Mouse (Mus musculus) bone marrow, adult 2 months (tissue): Measurements from ENCODE around the gene Zfp618. TPM values are rescaled to one million over a fixed set of nuclear protein-coding genes. Genes with fewer than 3 reads are reported as not detected.

Experiments used
- H3K27ac ChIP-seq: fragments of 200-500 bp; 2 replicates; pipeline ENCODE4 v1.5.1; 2012; ENCODE audit warnings: low read depth, mild to moderate bottlenecking, control low read depth, inconsistent platforms, low read length; ENCODE audit not compliant: control insufficient read depth, poor library complexity, insufficient read depth
- H3K4me1 ChIP-seq: fragments of 200-500 bp; 2 replicates; pipeline ENCODE4 v1.6.1; 2011; ENCODE audit warnings: low read length; ENCODE audit not compliant: control insufficient read depth, insufficient read depth
- H3K4me3 ChIP-seq: fragments of 200-500 bp; replicated peaks from 2 replicates; pipeline ENCODE3; 2011; ENCODE audit warnings: mild to moderate bottlenecking, low read depth, low read length, control low read depth; ENCODE audit not compliant: control insufficient read depth
- CTCF ChIP-seq: fragments of 200-500 bp; IDR thresholded peaks from 2 replicates; pipeline ENCODE4 v1.5.1; 2011; ENCODE audit warnings: low read length, control low read depth; ENCODE audit not compliant: control insufficient read depth, insufficient read depth
- POLR2A ChIP-seq: fragments of 200-500 bp; IDR thresholded peaks from 2 replicates; pipeline ENCODE4 v1.6.1; 2011; ENCODE audit warnings: low read depth, mild to moderate bottlenecking, control low read depth, low read length, borderline replicate concordance; ENCODE audit not compliant: control insufficient read depth
- WGBS: fragments of 180-500 bp; shearing (Covaris S2); methylation state at CpG from one replicate; pipeline ENCODE4 v1.1.7; 2018; 5-methylcytosine and 5-hydroxymethylcytosine counted together
- polyA plus RNA-seq: library from polyadenylated mRNA; stranded (reverse); fragments of >200 nt; gene quantifications from 2 replicates; pipeline ENCODE4 v1.2.4, GENCODE M21; 2011; ENCODE audit warnings: low replicate concordance; ENCODE audit not compliant: missing spikeins, insufficient read depth, insufficient read length

Zfp618 gene
- polyA plus RNA-seq, 1 experiment: 0.40 TPM

GRCm38 (mm10) chr4:63154699-63155098, 189.3 kb downstream of the Zfp618 start, which contains the start of gene Ambp:
Gene Ambp, minus strand, starts transcription at chr4:63154799.
- no peak for TF ChIP-seq POLR2A
- TF ChIP-seq CTCF: no peak
- H3K4me1 ChIP-seq: peaks cover 12% of the 10 kb centered on the region
- 24% methylated on average over 5 of the region's 5 CpGs for WGBS
- H3K27ac ChIP-seq: no peak within 1 kb of the TSS
- H3K4me3 ChIP-seq: no peak within 1 kb of the TSS

GRCm38 (mm10) chr4:63155596-63155995, 190.2 kb downstream of the Zfp618 start:
- Histone ChIP-seq H3K4me1 (peaks cover 12% of the 10 kb centered on the region), H3K27ac (no peak overlapping the region), H3K4me3 (no peak overlapping the region)
- TF ChIP-seq CTCF (no peak), POLR2A (no peak)
- 12% methylated on average over 2 of the region's 2 CpGs for WGBS

- Histone ChIP-seq H3K4me3 (no peak overlapping the region), H3K27ac (no peak overlapping the region), H3K4me1 (peaks cover 6% of the 10 kb centered on the region)
- 53% methylated on average over 8 of the region's 8 CpGs for WGBS
- TF ChIP-seq POLR2A (no peak), CTCF (no peak)
Measured at GRCm38 (mm10) chr4:63156726-63157634, 191.6 kb downstream of the Zfp618 start.

GRCm38 (mm10) chr4:63158192-63158591, 192.8 kb downstream of the Zfp618 start:
- peaks cover 4% of the 10 kb centered on the region for H3K4me1 ChIP-seq
- TF ChIP-seq POLR2A: no peak
- no peak for TF ChIP-seq CTCF
- WGBS: 88% methylated on average over 7 of the region's 7 CpGs
- no peak overlapping the region for H3K27ac ChIP-seq
- H3K4me3 ChIP-seq: no peak overlapping the region

GRCm38 (mm10) chr4:63158961-63159592, 193.7 kb downstream of the Zfp618 start:
- Histone ChIP-seq H3K4me3 (no peak overlapping the region), H3K27ac (no peak overlapping the region), H3K4me1 (peaks cover 4% of the 10 kb centered on the region)
- whole genome bisulfite sequencing: 19% methylated on average over 5 of the region's 5 CpGs
- TF ChIP-seq CTCF (peak; percentile 87), POLR2A (no peak)

GRCm38 (mm10) chr4:63165636-63166035, 200.3 kb downstream of the Zfp618 start:
- TF ChIP-seq CTCF: no peak
- TF ChIP-seq POLR2A: no peak
- Histone ChIP-seq H3K4me3 (no peak overlapping the region), H3K27ac (no peak overlapping the region), H3K4me1 (no peaks in the 10 kb centered on the region)
- WGBS: 71% methylated on average over 4 of the region's 4 CpGs

GRCm38 (mm10) chr4:63166323-63166722, 200.9 kb downstream of the Zfp618 start:
- H3K4me3 ChIP-seq: no peak overlapping the region
- H3K4me1 ChIP-seq: no peaks in the 10 kb centered on the region
- 67% methylated on average over 5 of the region's 5 CpGs for WGBS
- no peak overlapping the region for H3K27ac ChIP-seq
- TF ChIP-seq CTCF (no peak), POLR2A (no peak)

GRCm38 (mm10) chr4:63170061-63170460, 204.7 kb downstream of the Zfp618 start:
- 74% methylated on average over 4 of the region's 4 CpGs for WGBS
- TF ChIP-seq POLR2A (no peak), CTCF (no peak)
- Histone ChIP-seq H3K27ac (no peak overlapping the region), H3K4me1 (no peaks in the 10 kb centered on the region), H3K4me3 (no peak overlapping the region)
